In the genomic region with DNA sequence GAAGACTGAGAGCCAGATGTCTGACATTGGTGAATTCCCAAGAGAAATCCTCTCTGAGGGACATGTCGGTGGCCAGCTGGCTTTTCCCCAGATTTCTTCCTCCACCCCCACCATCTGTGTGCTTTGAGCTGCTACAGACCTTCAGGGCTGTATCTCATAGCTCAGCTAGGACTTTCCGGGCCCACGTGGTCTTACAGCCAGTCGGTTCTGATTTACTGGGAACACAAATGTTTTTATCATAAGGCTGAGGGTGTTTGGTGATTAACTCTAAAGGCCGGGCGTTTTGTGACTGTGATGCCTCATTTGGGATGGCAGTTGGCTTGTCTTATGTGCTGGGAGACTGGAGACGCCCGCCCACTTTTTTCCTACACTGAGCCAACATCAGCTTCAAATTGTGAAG, we compare ENCODE assay signal across 8 mouse cellular contexts. TPM values are rescaled to one million over a fixed set of nuclear protein-coding genes. Genes with fewer than 3 reads are reported as not detected.
DNase-seq lines count a peak whose midpoint lies in the region.

No protein-coding gene starts in this region.

- intact Hi-C loops in gastrocnemius, postnatal 14 days (cut with DNase I; ENCODE audit: low total_unique reads), result no loop called here
- intact Hi-C loops in gastrocnemius, postnatal 36 days (cut with DNase I), result no loop called here

- DNase-seq in gastrocnemius, postnatal 14 days, result peak; percentile 11
- DNase-seq in gastrocnemius, postnatal 36 days, result no peak
- peak; percentile 6 for DNase-seq in cerebellum, adult 8-10 months
- peak; percentile 66 for DNase-seq in layer of hippocampus, adult 11-12 months (ENCODE audit: low spot score)
- peak; percentile 36 for DNase-seq in lung, postnatal 36 days
- DNase-seq in spleen, postnatal 36 days (ENCODE audit: low spot score in 2 of 2), result no peak
- DNase-seq in gastrocnemius, adult 8-10 months (ENCODE audit: low spot score in 2 of 2), result no peak
- no peak for DNase-seq in adrenal gland, adult 2 months

RNA-seq across cellular contexts. Expression of gene Zkscan6, which starts 32.0 kb away (rescaled TPM):
- 1 to 10 TPM; 3.4 TPM for total RNA-seq in gastrocnemius, postnatal 14 days (2021)
- total RNA-seq in gastrocnemius, postnatal 36 days (2021), result 1 to 10 TPM; 1.4 to 2.6 TPM
- total RNA-seq in gastrocnemius, adult 8-10 months (2022), result 1 to 10 TPM; 1.7 to 2.4 (median 2.2) TPM
- total RNA-seq in adrenal gland, adult 2 months (2021), result 10 to 100 TPM; 11.2 to 13.1 TPM
- 2.5 and 2.9 TPM in 2 replicates for polyA plus RNA-seq in adrenal gland, adult 2 months (2012; rRNA removed)

RNA-seq across cellular contexts. Expression of gene Map2k4, which starts 50.9 kb away (rescaled TPM):
- 10 to 100 TPM; 54.9 to 56.0 TPM for total RNA-seq in gastrocnemius, postnatal 14 days (2021)
- 10 to 100 TPM; 66.3 to 66.9 TPM for total RNA-seq in gastrocnemius, postnatal 36 days (2021)
- 10 to 100 TPM; 68.4 to 76.4 (median 71.3) TPM for total RNA-seq in gastrocnemius, adult 8-10 months (2022)
- 10 to 100 TPM; 39.3 to 58.4 TPM for total RNA-seq in adrenal gland, adult 2 months (2021)
- 6.1 and 8.0 TPM in 2 replicates for polyA plus RNA-seq in adrenal gland, adult 2 months (2012; rRNA removed)

Comparison
In these comparisons a context has a peak if more than half of its experiments do, and no peak if none do; other contexts are left out.
1. DNase-seq: peak in gastrocnemius, postnatal 14 days (single experiment), cerebellum, adult 8-10 months (single experiment), layer of hippocampus, adult 11-12 months (single experiment) and lung, postnatal 36 days (single experiment); none in gastrocnemius, postnatal 36 days (0 of 2), spleen, postnatal 36 days (0 of 2), gastrocnemius, adult 8-10 months (0 of 2) and adrenal gland, adult 2 months (single experiment).